In genomic region chr16:93042491-93042890, GRCm38 (mm10) we compare ENCODE assay signal across 18 mouse cellular contexts.
A peak's percentile ranks its signal among the peaks of the same experiment; 100 is the strongest.
DNase-seq lines count a peak whose midpoint lies in the region; ATAC-seq and TF ChIP-seq lines count a peak whose summit lies in the region.
"Had no signal": no experiment of that assay in that cellular context is flagged by ENCODE, and none has a peak within 500 bp of the region (broad histone marks: within the 10 kb centered on the region; RNA-seq: fewer than 3 reads in every experiment).

No protein-coding gene starts in this region.

- no peak overlapping the region for H3K9ac ChIP-seq in heart, embryonic 12.5 days
- no peak overlapping the region for H3K9ac ChIP-seq in kidney, postnatal 0 days (ENCODE audit: low read depth, low read length)
- no peak overlapping the region for H3K9ac ChIP-seq in embryonic facial prominence, embryonic 15.5 days
- H3K9ac ChIP-seq in limb, embryonic 13.5 days, result no peak overlapping the region
- H3K9ac ChIP-seq: forebrain, embryonic 15.5 days; limb, embryonic 15.5 days; midbrain, embryonic 12.5 days had no signal

- peak overlapping the region; percentile 25 for H3K4me2 ChIP-seq in heart, embryonic 12.5 days
- no peak overlapping the region for H3K4me2 ChIP-seq in kidney, postnatal 0 days (ENCODE audit: low read length)
- no peak overlapping the region for H3K4me2 ChIP-seq in embryonic facial prominence, embryonic 15.5 days (replicated peaks)
- peak overlapping the region; percentile 38 for H3K4me2 ChIP-seq in limb, embryonic 13.5 days (replicated peaks)
- H3K4me2 ChIP-seq: forebrain, embryonic 15.5 days; limb, embryonic 15.5 days; midbrain, embryonic 12.5 days had no signal

- no peak for DNase-seq in heart, postnatal 4 days
- DNase-seq in kidney, postnatal 0 days (ENCODE audit: low spot score), result peak; percentile 19
- DNase-seq in kidney, postnatal 14 days, result no peak
- DNase-seq in left cerebral cortex, postnatal 25 days (ENCODE audit: low spot score in 2 of 2), result no peak
- DNase-seq: adrenal gland, postnatal 36 days; B cell, adult 2 months; cerebellum, adult 8-10 months; heart, postnatal 36 days; kidney, adult 9 months; right cerebral cortex, postnatal 14 days had no signal

- H3K27ac ChIP-seq in heart, embryonic 12.5 days (ENCODE audit: poor library complexity, severe bottlenecking), result no peak overlapping the region
- no peak overlapping the region for H3K27ac ChIP-seq in kidney, postnatal 0 days
- peak overlapping the region; percentile 13; the same call in 1 of the 2 replicates for H3K27ac ChIP-seq in embryonic facial prominence, embryonic 15.5 days (replicated peaks)
- no peak overlapping the region for H3K27ac ChIP-seq in limb, embryonic 13.5 days
- H3K27ac ChIP-seq: forebrain, embryonic 15.5 days; hindbrain, postnatal 0 days; left cerebral cortex, adult 2 months; limb, embryonic 15.5 days; midbrain, embryonic 12.5 days had no signal

- no peaks in the 10 kb centered on the region for H3K36me3 ChIP-seq in heart, embryonic 12.5 days
- H3K36me3 ChIP-seq in kidney, postnatal 0 days (ENCODE audit: insufficient read depth, low read length), result no peaks in the 10 kb centered on the region
- no peaks in the 10 kb centered on the region for H3K36me3 ChIP-seq in embryonic facial prominence, embryonic 15.5 days
- H3K36me3 ChIP-seq in limb, embryonic 13.5 days, result no peaks in the 10 kb centered on the region
- H3K36me3 ChIP-seq: forebrain, embryonic 15.5 days; limb, embryonic 15.5 days; midbrain, embryonic 12.5 days had no signal

- 26% methylated on average over 10 of the region's 10 CpGs for WGBS in heart, embryonic 12.5 days
- 37% methylated on average over 10 of the region's 10 CpGs for WGBS in kidney, postnatal 0 days
- 48% methylated on average over 10 of the region's 10 CpGs for WGBS in embryonic facial prominence, embryonic 15.5 days
- 71% methylated on average over 10 of the region's 10 CpGs for WGBS in limb, embryonic 13.5 days

- 0 out of 2 replicates have a peak, but pooled peaks cover 3% of the 10 kb centered on the region for H3K9me3 ChIP-seq in heart, embryonic 12.5 days (replicated peaks)
- H3K9me3 ChIP-seq in kidney, postnatal 0 days (replicated peaks; ENCODE audit: low read length), result no peaks in the 10 kb centered on the region
- no peaks in the 10 kb centered on the region for H3K9me3 ChIP-seq in embryonic facial prominence, embryonic 15.5 days (replicated peaks)
- no peaks in the 10 kb centered on the region for H3K9me3 ChIP-seq in limb, embryonic 13.5 days
- H3K9me3 ChIP-seq: forebrain, embryonic 15.5 days; limb, embryonic 15.5 days; midbrain, embryonic 12.5 days had no signal

- intact Hi-C loops in left cerebral cortex, postnatal 25 days (cut with DNase I), result no loop called here

- peaks cover 10% of the 10 kb centered on the region for H3K4me1 ChIP-seq in heart, embryonic 12.5 days (replicated peaks)
- H3K4me1 ChIP-seq in kidney, postnatal 0 days (replicated peaks; ENCODE audit: insufficient read depth, low read length), result no peaks in the 10 kb centered on the region; the same call in 1 of the 2 replicates
- H3K4me1 ChIP-seq in embryonic facial prominence, embryonic 15.5 days, result peaks cover 13% of the 10 kb centered on the region; the same call in 1 of the 2 replicates
- H3K4me1 ChIP-seq in limb, embryonic 13.5 days, result peaks cover 13% of the 10 kb centered on the region
- H3K4me1 ChIP-seq: midbrain, embryonic 12.5 days had no signal

- no peak for ATAC-seq in heart, embryonic 12.5 days (ENCODE audit: insufficient number of reproducible peaks, low FRiP score)
- ATAC-seq in kidney, postnatal 0 days (replicated peaks; ENCODE audit: low FRiP score, low read depth), result no peak
- no peak; the same call in 1 of the 2 replicates for ATAC-seq in embryonic facial prominence, embryonic 15.5 days (ENCODE audit: insufficient number of reproducible peaks, low FRiP score, low TSS enrichment, low read depth)
- no peak for ATAC-seq in limb, embryonic 13.5 days (ENCODE audit: low FRiP score, low read depth)
- ATAC-seq: forebrain, embryonic 15.5 days; hindbrain, postnatal 0 days had no signal

- no peak for TF ChIP-seq CTCF in kidney, postnatal 0 days (IDR thresholded peaks at IDR 0.05; ENCODE audit: low read depth)

- peaks cover 73% of the 10 kb centered on the region for H3K27me3 ChIP-seq in heart, embryonic 12.5 days (replicated peaks)
- no peaks in the 10 kb centered on the region for H3K27me3 ChIP-seq in kidney, postnatal 0 days (ENCODE audit: insufficient read depth, low read length)
- no peaks in the 10 kb centered on the region for H3K27me3 ChIP-seq in embryonic facial prominence, embryonic 15.5 days
- H3K27me3 ChIP-seq in limb, embryonic 13.5 days, result no peaks in the 10 kb centered on the region
- H3K27me3 ChIP-seq: forebrain, embryonic 15.5 days; limb, embryonic 15.5 days; midbrain, embryonic 12.5 days had no signal

- no peak overlapping the region for H3K4me3 ChIP-seq in heart, embryonic 12.5 days
- H3K4me3 ChIP-seq in kidney, postnatal 0 days (replicated peaks; ENCODE audit: low read depth, low read length), result no peak overlapping the region
- no peak overlapping the region for H3K4me3 ChIP-seq in embryonic facial prominence, embryonic 15.5 days (replicated peaks)
- H3K4me3 ChIP-seq in limb, embryonic 13.5 days, result no peak overlapping the region
- H3K4me3 ChIP-seq: forebrain, embryonic 15.5 days; left cerebral cortex, adult 2 months; limb, embryonic 15.5 days; midbrain, embryonic 12.5 days had no signal

Comparison
In these comparisons a context has a peak if more than half of its experiments do, and no peak if none do; other contexts are left out.
1. H3K4me2 ChIP-seq: peak in heart, embryonic 12.5 days (single experiment) and limb, embryonic 13.5 days (single experiment); none in kidney, postnatal 0 days (single experiment) and embryonic facial prominence, embryonic 15.5 days (single experiment).